Mouse (Mus musculus) bone marrow macrophage, adult 2 months (primary cell): ENCODE measurements around the gene Hoxa5. TPM values are rescaled to one million over a fixed set of nuclear protein-coding genes. Genes with fewer than 3 reads are reported as not detected.

Experiments used
- H3K27ac ChIP-seq: 2 replicates; pipeline ENCODE4 v1.5.1; 2012; ENCODE audit warnings: low read depth, low read length; ENCODE audit not compliant: insufficient read depth
- H3K4me1 ChIP-seq: 2 replicates; pipeline ENCODE4 v1.6.1; 2012; ENCODE audit warnings: low read length; ENCODE audit not compliant: control insufficient read depth, insufficient read depth
- H3K4me3 ChIP-seq: 2 replicates; pipeline ENCODE4 v1.5.1; 2012; ENCODE audit warnings: mild to moderate bottlenecking, low read length, moderate library complexity; ENCODE audit not compliant: insufficient read depth
- CTCF ChIP-seq: IDR thresholded peaks from 2 replicates; pipeline ENCODE4 v1.5.1; 2012; ENCODE audit warnings: low read depth, mild to moderate bottlenecking, low read length, moderate library complexity
- POLR2A ChIP-seq: IDR thresholded peaks from 2 replicates; pipeline ENCODE4 v1.6.1; 2012; ENCODE audit warnings: mild to moderate bottlenecking, low read depth, low read length, borderline replicate concordance
- polyA plus RNA-seq: library from polyadenylated mRNA; stranded (reverse); fragments of >200 nt; gene quantifications from 2 replicates; pipeline ENCODE4 v1.2.4, GENCODE M21; 2012; ENCODE audit not compliant: missing spikeins, insufficient read depth, insufficient read length

Gene Hoxa5
- polyA plus RNA-seq, 1 experiment = not detected

GRCm38 (mm10) chr6:52214271-52214670 lies 9.9 kb upstream of the Hoxa5 start:
- no peak overlapping the region for H3K27ac ChIP-seq
- TF ChIP-seq POLR2A (no peak), CTCF (no peak)
- no peak overlapping the region for H3K4me3 ChIP-seq
- H3K4me1 ChIP-seq = peaks cover 4% of the 10 kb centered on the region

GRCm38 (mm10) chr6:52213119-52213986 lies 9.0 kb upstream of the Hoxa5 start, which contains the start of the genes Hoxa3 and Gm28308:
TSS of gene Hoxa3 (minus strand) at chr6:52213336.
TSS of gene Gm28308 (minus strand) at chr6:52213339.
- TF ChIP-seq POLR2A = no peak
- TF ChIP-seq CTCF = no peak
- Histone ChIP-seq H3K4me1 (peaks cover 4% of the 10 kb centered on the region), H3K4me3 (peak within 1 kb of the TSS; percentile 55), H3K27ac (no peak within 1 kb of the TSS)

GRCm38 (mm10) chr6:52212556-52213118 lies 8.2 kb upstream of the Hoxa5 start:
- Histone ChIP-seq H3K4me1 (peaks cover 4% of the 10 kb centered on the region), H3K4me3 (peak overlapping the region; percentile 55), H3K27ac (no peak overlapping the region)
- TF ChIP-seq CTCF (no peak), POLR2A (no peak)

- TF ChIP-seq CTCF (no peak), POLR2A (no peak)
- Histone ChIP-seq H3K4me1 (peaks cover 4% of the 10 kb centered on the region), H3K4me3 (peak overlapping the region; percentile 55), H3K27ac (no peak overlapping the region)
These were observed 7.6 kb upstream of the Hoxa5 start for GRCm38 (mm10) chr6:52211961-52212360.

GRCm38 (mm10) chr6:52211170-52211935 lies 7.0 kb upstream of the Hoxa5 start:
- TF ChIP-seq CTCF (peak; percentile 10; the same call in 1 of the 2 replicates), POLR2A (no peak)
- H3K4me3 ChIP-seq = peak overlapping the region; percentile 55

GRCm38 (mm10) chr6:52209685-52210046 lies 5.3 kb upstream of the Hoxa5 start:
- peaks cover 4% of the 10 kb centered on the region for H3K4me1 ChIP-seq
- no peak overlapping the region for H3K27ac ChIP-seq
- H3K4me3 ChIP-seq = no peak overlapping the region
- no peak for TF ChIP-seq CTCF
- no peak for TF ChIP-seq POLR2A

More at GRCm38 (mm10) chr6:52211170-52211935, 7.0 kb upstream of the Hoxa5 start:
- Histone ChIP-seq H3K27ac (no peak overlapping the region), H3K4me1 (peaks cover 4% of the 10 kb centered on the region)

- H3K4me3 ChIP-seq = no peak overlapping the region
- no peak overlapping the region for H3K27ac ChIP-seq
- TF ChIP-seq POLR2A = no peak
- no peak for TF ChIP-seq CTCF
- H3K4me1 ChIP-seq = peaks cover 4% of the 10 kb centered on the region
These were observed 4.7 kb upstream of the Hoxa5 start for GRCm38 (mm10) chr6:52208868-52209684.

- TF ChIP-seq POLR2A (no peak), CTCF (no peak)
- Histone ChIP-seq H3K27ac (no peak within 1 kb of the TSS), H3K4me3 (no peak within 1 kb of the TSS), H3K4me1 (peaks cover 4% of the 10 kb centered on the region)
These were observed 3.9 kb upstream of the Hoxa5 start, which contains the start of gene Hoxa6 for GRCm38 (mm10) chr6:52208072-52208867. TSS of gene Hoxa6 (minus strand) at chr6:52208722.

GRCm38 (mm10) chr6:52207684-52207976 lies 3.2 kb upstream of the Hoxa5 start:
- Histone ChIP-seq H3K4me3 (no peak overlapping the region), H3K4me1 (peaks cover 4% of the 10 kb centered on the region), H3K27ac (no peak overlapping the region)
- TF ChIP-seq CTCF = no peak
- TF ChIP-seq POLR2A = no peak
